Comparison of ENCODE assay signal across 17 mouse cellular contexts in the genomic region with DNA sequence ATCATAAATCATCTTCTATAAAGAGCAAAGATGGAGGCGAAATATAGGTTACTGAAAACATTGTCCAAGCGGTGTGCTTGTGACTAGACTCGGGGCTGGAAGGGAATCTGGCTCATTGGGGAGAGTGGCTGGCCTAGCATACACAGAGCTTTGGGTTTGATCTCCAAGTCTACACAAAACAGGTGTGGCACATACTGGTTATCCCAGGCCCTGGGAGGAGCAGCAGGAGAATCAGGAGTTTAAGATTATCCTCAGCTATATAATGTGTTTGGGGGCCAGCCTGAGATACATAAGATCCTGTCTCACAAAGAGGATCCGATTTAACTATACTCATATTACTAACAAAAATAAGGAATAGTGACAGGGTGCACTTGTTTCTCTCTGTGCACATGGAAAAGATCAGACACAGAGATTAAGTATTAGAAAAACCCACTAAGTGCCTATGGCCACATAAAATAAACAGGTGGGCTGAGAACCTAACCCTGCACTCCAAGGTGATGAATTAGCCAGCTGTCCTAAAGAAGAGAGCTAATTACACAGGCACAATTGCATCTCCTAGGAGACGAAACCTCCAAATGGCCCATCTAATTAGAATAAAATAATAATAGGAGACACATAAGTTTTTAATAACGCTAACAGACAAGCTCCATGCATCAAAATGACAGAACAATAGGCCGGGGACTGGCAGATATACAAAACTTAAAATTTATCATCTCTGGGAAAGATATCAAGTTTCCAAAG.
DNase-seq lines count a peak whose midpoint lies in the region; ATAC-seq and TF ChIP-seq lines count a peak whose summit lies in the region.
"Had no signal": no experiment of that assay in that cellular context is flagged by ENCODE, and none has a peak within 500 bp of the region (broad histone marks: within the 10 kb centered on the region; RNA-seq: fewer than 3 reads in every experiment).

No protein-coding gene starts in this region.

- no peaks in the 10 kb centered on the region for H3K27me3 ChIP-seq in forebrain, embryonic 13.5 days
- no peaks in the 10 kb centered on the region for H3K27me3 ChIP-seq in forebrain, embryonic 10.5 days (ENCODE audit: poor library complexity, severe bottlenecking)
- H3K27me3 ChIP-seq in kidney, postnatal 0 days (ENCODE audit: insufficient read depth, low read length), result no peaks in the 10 kb centered on the region
- H3K27me3 ChIP-seq in embryonic facial prominence, embryonic 15.5 days, result no peaks in the 10 kb centered on the region
- H3K27me3 ChIP-seq: heart, embryonic 13.5 days; hindbrain, embryonic 15.5 days; Patski had no signal

- peaks cover 28% of the 10 kb centered on the region for H3K4me1 ChIP-seq in forebrain, embryonic 13.5 days
- peaks cover 16% of the 10 kb centered on the region for H3K4me1 ChIP-seq in forebrain, embryonic 10.5 days
- H3K4me1 ChIP-seq in kidney, postnatal 0 days (replicated peaks; ENCODE audit: insufficient read depth, low read length), result no peaks in the 10 kb centered on the region
- 0 out of 2 replicates have a peak, but pooled peaks cover 6% of the 10 kb centered on the region for H3K4me1 ChIP-seq in embryonic facial prominence, embryonic 15.5 days
- H3K4me1 ChIP-seq: heart, embryonic 13.5 days had no signal

- DNase-seq in forebrain, embryonic 10.5 days (ENCODE audit: extremely low spot score, low spot score), result no peak
- peak; percentile 32 for DNase-seq in kidney, postnatal 0 days (ENCODE audit: low spot score)
- DNase-seq in kidney, adult 9 months, result no peak
- peak; percentile 75 for DNase-seq in mesoderm, embryonic 11.5 days (ENCODE audit: low read depth, low spot score)
- no peak for DNase-seq in left cerebral cortex, adult 11 months (ENCODE audit: low spot score)
- DNase-seq in retina, embryonic 14.5 days (ENCODE audit: low spot score), result no peak
- DNase-seq: cerebellum, adult 2 months; kidney, postnatal 14 days; layer of hippocampus, postnatal 36 days; liver; lung, embryonic 14.5 days; right cerebral cortex, postnatal 25 days had no signal

- H3K4me2 ChIP-seq in forebrain, embryonic 13.5 days, result no peak overlapping the region
- H3K4me2 ChIP-seq in kidney, postnatal 0 days (ENCODE audit: low read length), result no peak overlapping the region
- no peak overlapping the region for H3K4me2 ChIP-seq in embryonic facial prominence, embryonic 15.5 days (replicated peaks)
- H3K4me2 ChIP-seq: heart, embryonic 13.5 days; hindbrain, embryonic 15.5 days; lung, embryonic 14.5 days had no signal

- no peak overlapping the region for H3K9ac ChIP-seq in forebrain, embryonic 13.5 days
- no peak overlapping the region for H3K9ac ChIP-seq in kidney, postnatal 0 days (ENCODE audit: low read depth, low read length)
- H3K9ac ChIP-seq in embryonic facial prominence, embryonic 15.5 days, result no peak overlapping the region
- H3K9ac ChIP-seq: heart, embryonic 13.5 days; hindbrain, embryonic 15.5 days; lung, embryonic 14.5 days had no signal

- WGBS in forebrain, embryonic 13.5 days, result 70% methylated on average over 7 of the region's 7 CpGs
- 88% methylated on average over 7 of the region's 7 CpGs for WGBS in forebrain, embryonic 10.5 days
- 51% methylated on average over 7 of the region's 7 CpGs for WGBS in kidney, postnatal 0 days
- WGBS in embryonic facial prominence, embryonic 15.5 days, result 55% methylated on average over 7 of the region's 7 CpGs

- peak overlapping the region; percentile 2; the same call in 1 of the 2 replicates for H3K27ac ChIP-seq in forebrain, embryonic 13.5 days
- H3K27ac ChIP-seq in forebrain, embryonic 10.5 days, result no peak overlapping the region
- H3K27ac ChIP-seq in kidney, postnatal 0 days, result no peak overlapping the region
- H3K27ac ChIP-seq in embryonic facial prominence, embryonic 15.5 days (replicated peaks), result 0 out of 2 replicates have a peak overlapping the region, but pooled peaks have one; percentile 48
- H3K27ac ChIP-seq: heart, embryonic 13.5 days had no signal

- ATAC-seq in forebrain, embryonic 13.5 days, result no peak
- no peak for ATAC-seq in kidney, postnatal 0 days (replicated peaks; ENCODE audit: low FRiP score, low read depth)
- ATAC-seq in embryonic facial prominence, embryonic 15.5 days (ENCODE audit: insufficient number of reproducible peaks, low FRiP score, low TSS enrichment, low read depth), result peak; percentile 47
- ATAC-seq: Patski had no signal

- TF ChIP-seq CTCF in kidney, postnatal 0 days (IDR thresholded peaks at IDR 0.05; ENCODE audit: low read depth), result no peak

- no peak overlapping the region for H3K4me3 ChIP-seq in forebrain, embryonic 13.5 days
- H3K4me3 ChIP-seq in forebrain, embryonic 10.5 days, result no peak overlapping the region
- H3K4me3 ChIP-seq in kidney, postnatal 0 days (replicated peaks; ENCODE audit: low read depth, low read length), result no peak overlapping the region
- H3K4me3 ChIP-seq in embryonic facial prominence, embryonic 15.5 days (replicated peaks), result no peak overlapping the region
- H3K4me3 ChIP-seq: heart, embryonic 13.5 days; hindbrain, embryonic 15.5 days had no signal

- no peaks in the 10 kb centered on the region for H3K9me3 ChIP-seq in forebrain, embryonic 13.5 days (replicated peaks)
- no peaks in the 10 kb centered on the region for H3K9me3 ChIP-seq in forebrain, embryonic 10.5 days
- no peaks in the 10 kb centered on the region for H3K9me3 ChIP-seq in kidney, postnatal 0 days (replicated peaks; ENCODE audit: low read length)
- no peaks in the 10 kb centered on the region for H3K9me3 ChIP-seq in embryonic facial prominence, embryonic 15.5 days (replicated peaks)
- H3K9me3 ChIP-seq: heart, embryonic 13.5 days; hindbrain, embryonic 15.5 days had no signal

- H3K36me3 ChIP-seq in forebrain, embryonic 13.5 days (ENCODE audit: poor library complexity, severe bottlenecking), result no peaks in the 10 kb centered on the region
- H3K36me3 ChIP-seq in forebrain, embryonic 10.5 days (replicated peaks), result no peaks in the 10 kb centered on the region
- no peaks in the 10 kb centered on the region for H3K36me3 ChIP-seq in kidney, postnatal 0 days (ENCODE audit: insufficient read depth, low read length)
- H3K36me3 ChIP-seq in embryonic facial prominence, embryonic 15.5 days, result no peaks in the 10 kb centered on the region
- H3K36me3 ChIP-seq: hindbrain, embryonic 15.5 days had no signal

Comparison
In these comparisons a context has a peak if more than half of its experiments do, and no peak if none do; other contexts are left out.
1. H3K27ac ChIP-seq: peak in forebrain, embryonic 13.5 days (single experiment) and embryonic facial prominence, embryonic 15.5 days (single experiment); none in forebrain, embryonic 10.5 days (single experiment) and kidney, postnatal 0 days (single experiment).
2. DNase-seq: peak in kidney, postnatal 0 days (single experiment) and mesoderm, embryonic 11.5 days (single experiment); none in forebrain, embryonic 10.5 days (single experiment), kidney, adult 9 months (single experiment), left cerebral cortex, adult 11 months (single experiment) and retina, embryonic 14.5 days (single experiment).